Mouse (Mus musculus): ENCODE data around the gene Cacnb3. TPM values are rescaled to one million over a fixed set of nuclear protein-coding genes. Genes with fewer than 3 reads are reported as not detected.
"Not testable (repeated sequence)": the region's sequence is repeated elsewhere in the genome, so short reads cannot be mapped to it uniquely, and the experiment has no call there.

Gene Cacnb3
- total RNA-seq (2022) = 1 to 10 TPM; 2.0 to 2.8 (median 2.6) TPM

DNA sequence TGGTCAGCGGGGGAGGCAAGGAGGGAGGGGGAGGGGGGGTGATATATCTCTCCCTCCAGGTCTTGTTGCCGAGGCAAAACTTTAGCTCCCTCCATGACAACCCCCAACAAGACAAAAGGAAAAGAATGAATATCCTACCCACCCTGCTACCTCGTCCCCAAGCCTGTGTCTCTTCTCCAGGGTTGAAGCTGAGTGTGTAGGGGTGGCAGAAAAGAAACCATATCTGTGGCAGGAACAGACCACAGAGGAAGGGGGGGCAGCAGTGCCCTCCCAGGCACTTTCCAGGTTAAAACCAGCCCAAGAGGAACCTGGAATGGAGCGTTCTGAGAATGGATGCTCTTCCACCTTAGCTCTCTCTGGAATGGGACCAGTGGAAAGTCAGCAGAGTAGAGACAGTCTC is at the start of gene Cacnb3:
Gene Cacnb3, plus strand, starts transcription at position 301 of the 400 bp plus-strand sequence.
- DNase-seq (ENCODE audit: low spot score) = no peak

GRCm38 (mm10) chr15:98582410-98582809 is 48.2 kb upstream of the Cacnb3 start:
- DNase-seq (ENCODE audit: low spot score) = no peak

DNA sequence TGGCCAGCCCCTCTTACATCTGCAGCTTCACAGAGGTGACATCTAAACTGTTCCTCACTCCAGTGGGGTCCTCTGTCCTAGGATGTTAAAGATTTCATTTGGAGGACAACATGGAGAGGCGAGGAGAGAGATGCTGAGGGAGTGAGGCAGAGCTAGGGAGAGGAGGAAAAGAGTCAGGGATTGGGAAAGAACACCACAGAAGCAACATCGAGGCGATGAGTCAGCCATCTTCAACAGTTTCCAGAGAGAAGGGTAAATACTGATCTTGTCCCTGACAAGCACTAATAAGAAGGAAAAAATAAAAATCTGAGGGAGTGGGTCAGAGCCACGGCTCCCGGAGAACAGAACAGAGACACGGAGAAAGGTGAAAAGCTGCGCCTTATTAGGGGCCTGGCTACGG is 47.6 kb upstream of the Cacnb3 start:
- no peak for DNase-seq (ENCODE audit: low spot score)

GRCm38 (mm10) chr15:98585421-98585820 is 45.2 kb upstream of the Cacnb3 start:
- DNase-seq (ENCODE audit: low spot score) = no peak

- not testable (repeated sequence) for DNase-seq (ENCODE audit: low spot score)
Measured at GRCm38 (mm10) chr15:98586141-98586540, 44.5 kb upstream of the Cacnb3 start.

DNA sequence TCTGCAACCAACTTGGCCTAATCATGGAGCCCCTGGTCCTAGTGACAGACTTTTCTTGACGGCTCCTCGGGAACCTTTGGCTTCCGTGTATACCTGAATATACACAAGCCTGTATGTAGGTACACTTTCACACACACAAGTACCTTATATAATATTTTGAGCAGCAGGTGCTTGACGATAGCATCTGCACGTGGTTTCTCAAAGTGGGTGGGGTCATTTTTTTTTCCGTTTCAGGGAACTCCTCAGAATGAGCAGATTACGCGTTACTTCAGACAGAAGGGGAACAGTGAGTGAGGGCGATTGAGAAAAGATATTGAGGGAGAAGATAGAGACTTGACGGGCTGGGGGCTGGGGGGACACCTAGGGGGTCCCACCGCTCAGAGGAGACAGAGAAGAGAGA is 42.9 kb upstream of the Cacnb3 start:
- no peak for DNase-seq (ENCODE audit: low spot score)

GRCm38 (mm10) chr15:98589640-98590336 is 40.9 kb upstream of the Cacnb3 start:
- DNase-seq (ENCODE audit: low spot score) = no peak

- DNase-seq (ENCODE audit: low spot score) = no peak
Measured at GRCm38 (mm10) chr15:98591396-98591795, 39.2 kb upstream of the Cacnb3 start.

DNA sequence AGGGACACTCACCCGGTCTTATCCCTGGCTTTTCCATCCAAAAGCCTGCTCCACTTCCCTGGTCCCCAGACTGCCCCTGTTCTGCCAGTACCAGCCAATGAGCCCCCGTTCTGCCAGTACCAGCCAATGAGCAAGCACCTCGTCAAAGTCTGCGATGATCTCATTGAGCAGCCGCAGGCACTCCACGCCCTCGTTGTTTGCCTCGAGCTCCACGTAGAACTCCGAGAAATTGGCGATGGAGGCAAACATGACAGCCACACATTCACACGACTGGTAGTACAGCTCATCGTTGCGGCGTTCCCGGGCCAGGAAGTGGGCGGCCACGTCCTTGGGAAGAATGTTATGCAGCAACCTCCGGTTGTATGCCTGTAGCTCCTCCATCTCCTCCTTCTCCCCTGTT is 36.4 kb upstream of the Cacnb3 start:
- DNase-seq (ENCODE audit: low spot score) = no peak

DNA sequence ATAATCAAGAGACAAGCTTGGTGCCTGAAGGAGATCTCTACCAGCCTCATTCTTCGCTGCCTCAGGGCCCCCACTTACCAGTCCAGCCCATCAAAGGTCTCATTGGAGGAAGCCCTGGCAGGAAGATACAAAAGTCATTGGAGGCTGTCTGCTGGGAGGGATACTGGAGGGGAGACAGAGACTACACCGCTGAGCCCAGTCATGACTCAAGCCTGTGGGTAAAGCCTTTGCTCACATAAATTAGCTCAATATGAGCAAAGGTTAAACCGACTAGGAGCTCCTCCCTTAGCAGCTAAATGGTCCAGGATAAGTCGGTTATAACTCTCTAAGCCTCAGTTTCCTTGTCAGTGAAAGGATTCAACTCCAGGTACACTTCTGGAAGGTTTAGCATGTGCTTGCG is 35.6 kb upstream of the Cacnb3 start:
- DNase-seq (ENCODE audit: low spot score) = no peak

DNA sequence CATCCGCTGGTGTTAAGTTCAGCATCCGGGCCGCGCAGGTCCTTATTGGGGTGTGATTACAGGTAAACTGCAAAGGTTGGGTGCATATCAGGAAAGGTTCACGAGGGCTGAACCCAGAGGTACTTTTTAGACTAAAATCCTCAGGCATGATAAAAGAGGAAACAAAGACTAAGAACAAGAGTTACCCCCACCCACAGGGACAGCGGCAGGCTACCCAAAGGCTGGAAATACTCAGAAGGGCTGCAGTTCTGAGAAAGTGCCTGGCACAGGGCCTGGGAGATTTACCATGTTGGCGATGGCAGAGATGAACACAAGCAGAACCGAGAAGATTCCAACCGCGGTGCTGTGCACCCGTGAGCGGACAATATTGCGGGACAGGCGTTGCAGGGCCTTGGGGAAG is 34.0 kb upstream of the Cacnb3 start:
- DNase-seq (ENCODE audit: low spot score) = no peak

DNA sequence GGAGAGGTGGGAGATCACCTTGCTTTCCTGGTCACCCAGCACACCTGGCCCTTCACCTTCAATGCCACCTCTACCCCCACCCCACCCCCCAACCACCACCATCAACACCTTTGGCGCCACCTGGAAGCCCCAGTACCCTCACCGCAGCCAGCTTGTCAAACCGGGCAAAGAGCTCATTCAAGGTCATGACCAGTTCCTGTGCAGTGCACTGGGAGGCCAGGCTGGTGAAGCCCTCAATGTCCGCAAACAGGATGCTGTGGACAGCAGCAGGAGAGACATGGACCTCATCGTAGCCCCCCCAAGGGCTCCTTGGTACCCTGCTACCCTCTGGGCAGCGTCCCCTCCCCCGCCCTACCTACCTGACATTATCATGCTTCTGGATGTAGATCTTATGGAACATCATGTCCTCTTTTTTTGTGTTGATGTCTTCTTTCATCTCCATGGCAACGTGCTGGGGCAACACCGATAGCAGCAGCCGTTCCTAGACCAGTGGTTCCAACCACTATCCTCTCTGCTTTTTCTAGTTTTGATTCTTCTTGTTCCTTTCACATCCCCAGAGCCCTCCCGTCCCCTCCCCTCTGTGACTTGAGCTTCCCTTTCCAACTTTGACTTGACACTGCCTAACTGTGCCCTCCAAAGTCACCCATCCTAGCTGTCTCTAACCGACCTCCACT is 30.5 kb upstream of the Cacnb3 start:
- no peak for DNase-seq (ENCODE audit: low spot score)

GRCm38 (mm10) chr15:98601832-98602190 is 28.8 kb upstream of the Cacnb3 start:
- DNase-seq (ENCODE audit: low spot score) = no peak

DNA sequence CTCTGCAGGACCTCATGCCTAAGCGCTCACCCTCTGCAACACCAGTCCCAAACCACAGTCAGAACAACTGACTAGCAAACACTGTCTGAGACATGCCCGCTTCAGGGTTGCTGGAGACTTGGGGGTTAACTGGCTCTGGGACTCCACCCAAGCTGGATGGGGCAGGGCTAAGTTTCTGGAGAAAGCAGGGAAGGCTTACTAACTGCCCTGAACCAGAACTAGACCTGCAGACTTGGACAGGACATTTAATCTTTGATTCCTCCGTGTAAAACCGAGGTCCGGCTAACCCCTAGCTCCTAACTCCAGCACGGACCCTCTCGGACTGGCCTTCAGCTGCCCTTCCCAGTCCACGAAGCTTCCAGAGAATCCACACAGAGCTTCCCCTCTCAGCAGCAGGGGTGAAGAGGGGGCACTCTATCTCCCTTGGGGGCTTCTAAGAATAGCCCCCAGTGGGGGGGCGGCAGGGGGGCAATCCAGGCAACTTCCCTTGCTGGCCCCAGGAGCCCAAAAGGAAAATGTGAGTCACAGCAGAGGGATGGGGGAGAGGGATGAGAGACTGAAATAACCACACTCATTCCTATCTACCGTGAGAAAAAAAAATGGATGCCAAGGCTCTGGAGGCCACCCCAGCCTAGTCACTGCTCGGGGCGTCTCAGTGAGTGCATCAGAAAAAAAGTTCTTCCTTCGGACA is 28.3 kb upstream of the Cacnb3 start:
- DNase-seq (ENCODE audit: low spot score) = peak; percentile 82

DNA sequence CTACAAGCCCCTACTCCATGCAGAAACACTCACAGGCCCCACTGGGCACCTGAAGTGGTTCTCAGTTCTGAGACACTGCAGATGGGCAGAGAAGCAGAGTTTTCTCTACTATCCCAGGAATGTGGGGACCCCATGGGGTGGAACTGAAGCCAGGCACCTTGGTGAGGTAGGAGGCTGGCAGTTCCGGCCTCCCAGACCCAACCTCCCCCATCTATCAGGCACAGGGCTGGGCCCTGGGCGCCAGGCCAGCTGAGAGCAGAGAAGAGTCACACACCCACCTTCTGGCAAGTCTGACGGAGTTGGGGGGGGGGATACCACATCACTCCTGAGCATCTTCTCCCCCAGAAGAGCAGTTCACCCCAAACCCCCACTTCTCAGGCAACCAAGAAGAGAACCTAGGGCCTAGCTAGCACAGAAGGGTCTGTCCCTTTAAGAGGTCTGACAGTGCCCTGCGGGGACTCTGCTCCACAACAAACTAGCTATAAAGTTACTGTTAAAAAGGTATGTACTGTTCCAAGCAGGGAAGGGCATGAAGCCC is 27.6 kb upstream of the Cacnb3 start:
- DNase-seq (ENCODE audit: low spot score) = no peak

DNA sequence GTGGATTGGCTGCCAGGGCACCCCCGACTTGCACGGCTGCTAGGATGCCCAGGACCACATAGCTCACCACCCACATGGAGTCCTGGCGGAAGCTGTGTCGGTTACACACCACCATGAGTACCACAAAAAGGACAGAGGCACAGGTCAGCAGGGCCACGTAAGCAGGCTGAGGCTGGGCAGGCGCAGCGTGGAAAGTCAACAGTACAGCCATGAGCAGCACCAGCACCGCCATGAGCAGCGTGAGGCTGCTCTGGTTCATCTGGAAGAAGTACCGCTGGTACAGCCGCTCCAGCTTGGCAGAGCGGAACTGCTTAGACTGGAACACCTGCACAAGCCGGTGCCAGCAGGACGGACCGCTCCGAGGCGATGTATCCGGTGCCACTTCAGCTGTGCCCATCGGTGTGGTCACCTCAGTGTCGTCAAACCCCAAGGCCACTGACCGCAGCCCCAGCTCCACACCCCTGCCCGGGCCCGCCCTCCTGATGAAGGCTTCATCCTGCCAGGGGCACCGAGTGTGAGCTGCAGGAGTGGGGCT is 26.5 kb upstream of the Cacnb3 start:
- no peak for DNase-seq (ENCODE audit: low spot score)

DNA sequence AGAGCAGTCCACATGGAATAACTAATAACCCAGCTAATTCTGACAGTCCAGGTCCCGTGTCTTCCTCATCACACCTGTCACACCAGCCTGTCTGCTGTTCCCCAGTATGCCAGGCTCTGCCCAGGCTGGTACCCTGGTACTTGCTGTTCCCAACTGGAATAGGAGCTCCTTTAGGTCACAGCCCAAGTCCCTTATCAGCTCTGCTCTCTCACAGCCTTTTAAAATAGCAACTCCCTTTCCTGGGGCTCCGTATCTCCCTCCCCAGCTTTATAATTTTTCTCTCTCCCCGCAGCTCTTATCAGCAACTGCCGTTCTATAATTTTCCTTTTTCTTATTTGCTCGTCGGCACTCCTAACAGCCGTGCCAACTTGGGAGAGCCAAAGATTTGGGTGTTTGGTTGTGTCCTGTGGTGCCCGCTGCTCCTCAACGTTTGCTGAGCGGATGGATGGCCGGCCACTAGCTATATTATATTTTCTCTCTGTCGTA is 24.5 kb upstream of the Cacnb3 start:
- peak; percentile 62 for DNase-seq (ENCODE audit: low spot score)

GRCm38 (mm10) chr15:98606739-98607138 is 23.9 kb upstream of the Cacnb3 start:
- no peak for DNase-seq (ENCODE audit: low spot score)

GRCm38 (mm10) chr15:98607557-98607956 is 23.1 kb upstream of the Cacnb3 start:
- peak; percentile 92 for DNase-seq (ENCODE audit: low spot score)

- DNase-seq (ENCODE audit: low spot score) = peak; percentile 63
Measured at GRCm38 (mm10) chr15:98608058-98608783, 22.4 kb upstream of the Cacnb3 start.

DNA sequence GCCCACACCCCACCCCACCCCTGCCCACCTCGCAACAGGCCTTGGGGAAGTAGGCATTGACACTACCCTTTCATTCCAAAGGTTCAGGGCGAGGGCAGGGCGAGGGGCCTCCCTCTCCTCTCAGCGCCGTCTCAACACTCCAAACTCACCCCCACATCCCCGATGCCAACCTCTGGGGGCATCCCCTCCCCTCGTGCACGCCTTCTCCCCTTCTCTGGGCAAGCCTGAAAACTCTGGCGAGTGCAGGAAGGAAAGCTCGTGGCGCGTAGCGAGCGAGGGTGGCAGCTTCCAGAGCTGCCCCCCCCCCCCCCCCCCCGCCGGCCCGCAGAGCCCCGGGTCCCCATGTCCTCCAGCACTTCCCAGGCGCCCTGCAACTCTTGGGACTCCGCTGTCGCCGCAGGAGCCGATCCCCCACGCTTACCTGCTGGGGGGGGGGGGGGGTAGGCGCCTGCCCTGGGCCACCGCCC is 21.8 kb upstream of the Cacnb3 start:
- no peak for DNase-seq (ENCODE audit: low spot score)
